Comparison of ENCODE assay signal across 20 mouse cellular contexts in the genomic region with DNA sequence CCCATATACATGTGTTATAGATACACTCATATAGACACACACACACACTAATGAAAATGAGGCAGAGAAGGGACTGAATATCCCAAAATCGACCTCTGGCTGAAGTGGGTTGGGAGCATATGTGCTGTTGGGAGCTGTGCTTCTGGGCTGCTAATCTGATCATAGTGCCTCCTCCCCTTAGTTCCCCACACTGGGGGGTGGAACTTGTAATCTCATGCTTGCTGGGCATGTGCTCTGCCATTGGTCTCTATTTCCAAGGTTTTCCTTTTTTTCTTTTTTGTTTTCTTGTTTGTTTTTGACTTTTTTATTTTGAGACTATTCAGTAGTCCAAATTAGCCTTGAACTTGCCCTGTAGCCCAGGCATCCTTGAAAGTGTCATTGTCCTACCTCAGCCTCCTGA. TPM values are rescaled to one million over a fixed set of nuclear protein-coding genes. Genes with fewer than 3 reads are reported as not detected.
DNase-seq lines count a peak whose midpoint lies in the region; ATAC-seq and TF ChIP-seq lines count a peak whose summit lies in the region.
"Had no signal": no experiment of that assay in that cellular context is flagged by ENCODE, and none has a peak within 500 bp of the region (broad histone marks: within the 10 kb centered on the region; RNA-seq: fewer than 3 reads in every experiment).

No protein-coding gene starts in this region.

- no peak for DNase-seq in lung, postnatal 0 days (ENCODE audit: low spot score)
- DNase-seq in lung, adult 2 months, result no peak
- DNase-seq in gastrocnemius, postnatal 36 days, result no peak
- DNase-seq in cerebellum, adult 9-10 months, result no peak
- DNase-seq in testis, postnatal 10 days (ENCODE audit: low spot score), result no peak
- DNase-seq: adrenal gland, adult 2 months; adrenal gland, postnatal 25 days; cerebellum, adult 18-20 months; cerebellum, postnatal 14 days; heart, adult 18-20 months; heart, postnatal 10 days had no signal

- no peak overlapping the region for H3K9ac ChIP-seq in lung, postnatal 0 days (replicated peaks; ENCODE audit: low read depth)
- H3K9ac ChIP-seq: embryonic facial prominence, embryonic 13.5 days; hindbrain, embryonic 13.5 days had no signal

- TF ChIP-seq POLR2A in lung, adult 2 months (IDR thresholded peaks at IDR 0.05; ENCODE audit: borderline replicate concordance, extremely low read depth, low read depth, low read length), result no peak

- no peak overlapping the region for H3K4me3 ChIP-seq in lung, postnatal 0 days (ENCODE audit: low read depth, low read length)
- H3K4me3 ChIP-seq in lung, adult 2 months (replicated peaks; ENCODE audit: extremely low read depth, low read depth, low read length), result no peak overlapping the region
- H3K4me3 ChIP-seq: embryonic facial prominence, embryonic 13.5 days; forebrain, embryonic 10.5 days; heart, embryonic 10.5 days; hindbrain, embryonic 13.5 days had no signal

- no peaks in the 10 kb centered on the region for H3K9me3 ChIP-seq in lung, postnatal 0 days (ENCODE audit: low read length)
- H3K9me3 ChIP-seq: embryonic facial prominence, embryonic 13.5 days; forebrain, embryonic 10.5 days; heart, embryonic 10.5 days; hindbrain, embryonic 13.5 days had no signal

- intact Hi-C loops in gastrocnemius, postnatal 36 days (cut with DNase I), result no loop called here

- TF ChIP-seq CTCF in lung, postnatal 0 days (IDR thresholded peaks at IDR 0.05), result no peak
- no peak for TF ChIP-seq CTCF in lung, adult 2 months (IDR thresholded peaks at IDR 0.05; ENCODE audit: insufficient read depth, low read length)

- 0 out of 2 replicates have a peak overlapping the region, but pooled peaks have one; percentile 1 for H3K27ac ChIP-seq in lung, postnatal 0 days (ENCODE audit: low read length)
- H3K27ac ChIP-seq: embryonic facial prominence, embryonic 13.5 days; forebrain, embryonic 10.5 days; heart, embryonic 10.5 days; hindbrain, embryonic 13.5 days; hindbrain, postnatal 0 days had no signal

- H3K27me3 ChIP-seq in lung, postnatal 0 days (replicated peaks; ENCODE audit: insufficient read depth, low read length), result no peaks in the 10 kb centered on the region
- H3K27me3 ChIP-seq: CH12.LX; embryonic facial prominence, embryonic 13.5 days; hindbrain, embryonic 13.5 days had no signal

- TF ChIP-seq EP300 in lung, postnatal 0 days (IDR thresholded peaks at IDR 0.05), result no peak

- H3K4me2 ChIP-seq in lung, postnatal 0 days (replicated peaks; ENCODE audit: low read depth, low read length), result no peak overlapping the region
- H3K4me2 ChIP-seq: embryonic facial prominence, embryonic 13.5 days; hindbrain, embryonic 13.5 days had no signal

- ATAC-seq in lung, postnatal 0 days, result no peak
- peak; percentile 54; the same call in 1 of the 2 replicates for ATAC-seq in erythroid progenitor cell, adult 5-6 weeks (replicated peaks; ENCODE audit: low FRiP score, poor library complexity, severe bottlenecking)
- peak; percentile 94 for ATAC-seq in megakaryocyte-erythroid progenitor cell, adult 5-6 weeks (replicated peaks; ENCODE audit: low FRiP score, low TSS enrichment, poor library complexity, severe bottlenecking)
- ATAC-seq: forebrain, embryonic 14.5 days; hindbrain, postnatal 0 days had no signal

- 33% methylated on average over 1 of the region's 1 CpGs for WGBS in lung, postnatal 0 days
- WGBS in lung, adult 2 months, result 40% methylated on average over 1 of the region's 1 CpGs

- H3K4me1 ChIP-seq in lung, postnatal 0 days (ENCODE audit: insufficient read depth, low read depth, low read length), result no peaks in the 10 kb centered on the region
- peaks cover 7% of the 10 kb centered on the region for H3K4me1 ChIP-seq in lung, adult 2 months (ENCODE audit: control insufficient read depth, insufficient read depth, low read length)
- H3K4me1 ChIP-seq: embryonic facial prominence, embryonic 13.5 days; forebrain, embryonic 10.5 days; heart, embryonic 10.5 days; hindbrain, embryonic 13.5 days had no signal

- H3K36me3 ChIP-seq in lung, postnatal 0 days (ENCODE audit: insufficient read depth, low read length), result no peaks in the 10 kb centered on the region
- H3K36me3 ChIP-seq: embryonic facial prominence, embryonic 13.5 days; forebrain, embryonic 10.5 days; heart, embryonic 10.5 days; hindbrain, embryonic 13.5 days had no signal

RNA-seq across cellular contexts. Expression of gene Sgsm3, which starts 10.8 kb away (rescaled TPM):
- 27.8 and 38.5 TPM in 2 replicates for polyA plus RNA-seq in lung, postnatal 0 days (2015; fragmentation: Nextera tagmentation; extraction: Ambion mirVana)
- polyA plus RNA-seq in lung, adult 2 months (2012; rRNA removed), result 50.4 and 52.2 TPM in 2 replicates
- total RNA-seq in erythroid progenitor cell, adult 5-6 weeks (2015; ENCODE audit: low replicate concordance), result 10.5 TPM in 1 of 2 replicates, not detected in the other
- 14.2 and 16.1 TPM in 2 replicates for total RNA-seq in erythroid progenitor cell, adult 5-6 weeks (2017; ENCODE audit: low replicate concordance)
- 15.8 and 26.9 TPM in 2 replicates for total RNA-seq in megakaryocyte-erythroid progenitor cell, adult 5-6 weeks (2014; fragmentation: Nextera tagmentation)
- 43.5 and 57.1 TPM in 2 replicates for total RNA-seq in megakaryocyte-erythroid progenitor cell, adult 5-6 weeks (2017)
- total RNA-seq in gastrocnemius, postnatal 36 days (2021), result 10 to 100 TPM; 11.8 to 17.8 TPM

RNA-seq across cellular contexts. Expression of gene Adsl, which starts 40.0 kb away (rescaled TPM):
- polyA plus RNA-seq in lung, postnatal 0 days (2015; fragmentation: Nextera tagmentation; extraction: Ambion mirVana), result 51.9 and 62.6 TPM in 2 replicates
- polyA plus RNA-seq in lung, adult 2 months (2012; rRNA removed), result 41.6 and 55.2 TPM in 2 replicates
- 6.3 and 13.7 TPM in 2 replicates for total RNA-seq in erythroid progenitor cell, adult 5-6 weeks (2015; ENCODE audit: low replicate concordance)
- 21.4 and 26.6 TPM in 2 replicates for total RNA-seq in erythroid progenitor cell, adult 5-6 weeks (2017; ENCODE audit: low replicate concordance)
- total RNA-seq in megakaryocyte-erythroid progenitor cell, adult 5-6 weeks (2014; fragmentation: Nextera tagmentation), result 81.2 and 81.5 TPM in 2 replicates
- 197 and 210 TPM in 2 replicates for total RNA-seq in megakaryocyte-erythroid progenitor cell, adult 5-6 weeks (2017)
- total RNA-seq in gastrocnemius, postnatal 36 days (2021), result 100 to 1,000 TPM; 170 to 198 TPM
